Mouse (Mus musculus) liver, adult 2 months (tissue): ENCODE measurements at regions not wholly inside any gene's neighbourhood (a gene's known extent, or its start where the extent isn't known, plus 50 kb on each side); places are given as distances from the start of the nearest gene placed in this dataset.

Experiments
- CTCF ChIP-seq: fragments of 200-500 bp; IDR thresholded peaks from 2 replicates; pipeline ENCODE4 v1.5.1; 2011; ENCODE audit warnings: low read depth, low read length, control low read depth
- POLR2A ChIP-seq: fragments of 200-500 bp; IDR thresholded peaks from 2 replicates; pipeline ENCODE4 v1.6.1; 2011; ENCODE audit warnings: low read length, control low read depth; ENCODE audit not compliant: insufficient read depth; ENCODE audit errors: extremely low read depth

GRCm38 (mm10) chr19:30406943-30407342 is 142.5 kb downstream of the Dkk1 start:
- no peak for TF ChIP-seq CTCF
- TF ChIP-seq POLR2A: no peak
